Mouse (Mus musculus): Measurements from ENCODE around the gene Spata17.

The Spata17 gene

GRCm38 (mm10) chr1:187216620-187217410 lies 1.6 kb upstream of the Spata17 start:
- Histone ChIP-seq H3K9me3 (ENCODE audit: low read length) (no peaks in the 10 kb centered on the region), H3K36me3 (ENCODE audit: insufficient read depth, low read length) (peaks cover 10% of the 10 kb centered on the region), H3K4me3 (replicated peaks; ENCODE audit: low read length) (no peak overlapping the region), H3K27me3 (ENCODE audit: insufficient read depth, low read length) (no peaks in the 10 kb centered on the region), H3K4me1 (replicated peaks; ENCODE audit: low read depth, low read length) (peaks cover 8% of the 10 kb centered on the region)
- TF ChIP-seq POU5F1 (IDR thresholded peaks at IDR 0.05; ENCODE audit: borderline replicate concordance, low read length) (no peak), NANOG (IDR thresholded peaks at IDR 0.05; ENCODE audit: borderline replicate concordance, low read length) (no peak), CTCF (conservative IDR thresholded peaks at IDR 0.05; ENCODE audit: low read length) (no peak)

GRCm38 (mm10) chr1:187210736-187211135 lies 4.5 kb downstream of the Spata17 start:
- H3K27me3 ChIP-seq (ENCODE audit: insufficient read depth, low read length), result no peaks in the 10 kb centered on the region
- peaks cover 20% of the 10 kb centered on the region for H3K4me1 ChIP-seq (replicated peaks; ENCODE audit: low read depth, low read length)
- TF ChIP-seq NANOG (IDR thresholded peaks at IDR 0.05; ENCODE audit: borderline replicate concordance, low read length), result peak; percentile 40; the same call in 1 of the 2 replicates
- no peak for TF ChIP-seq CTCF (conservative IDR thresholded peaks at IDR 0.05; ENCODE audit: low read length)
- no peaks in the 10 kb centered on the region for H3K9me3 ChIP-seq (ENCODE audit: low read length)
- H3K4me3 ChIP-seq (replicated peaks; ENCODE audit: low read length), result no peak overlapping the region
- no peaks in the 10 kb centered on the region for H3K36me3 ChIP-seq (ENCODE audit: insufficient read depth, low read length)

- Histone ChIP-seq H3K9me3 (ENCODE audit: low read length) (no peaks in the 10 kb centered on the region), H3K4me1 (replicated peaks; ENCODE audit: low read depth, low read length) (peaks cover 17% of the 10 kb centered on the region), H3K4me3 (replicated peaks; ENCODE audit: low read length) (no peak overlapping the region), H3K27me3 (ENCODE audit: insufficient read depth, low read length) (no peaks in the 10 kb centered on the region), H3K36me3 (ENCODE audit: insufficient read depth, low read length) (no peaks in the 10 kb centered on the region)
- TF ChIP-seq CTCF (conservative IDR thresholded peaks at IDR 0.05; ENCODE audit: low read length) (no peak), NANOG (IDR thresholded peaks at IDR 0.05; ENCODE audit: borderline replicate concordance, low read length) (no peak), POU5F1 (IDR thresholded peaks at IDR 0.05; ENCODE audit: borderline replicate concordance, low read length) (no peak)
These were observed 5.8 kb downstream of the Spata17 start for GRCm38 (mm10) chr1:187209496-187209895.

GRCm38 (mm10) chr1:187205506-187205905 lies 9.8 kb downstream of the Spata17 start:
- Histone ChIP-seq H3K36me3 (ENCODE audit: insufficient read depth, low read length) (no peaks in the 10 kb centered on the region), H3K9me3 (ENCODE audit: low read length) (no peaks in the 10 kb centered on the region), H3K27me3 (ENCODE audit: insufficient read depth, low read length) (no peaks in the 10 kb centered on the region), H3K4me1 (replicated peaks; ENCODE audit: low read depth, low read length) (peaks cover 5% of the 10 kb centered on the region), H3K4me3 (replicated peaks; ENCODE audit: low read length) (no peak overlapping the region)
- TF ChIP-seq POU5F1 (IDR thresholded peaks at IDR 0.05; ENCODE audit: borderline replicate concordance, low read length) (no peak), NANOG (IDR thresholded peaks at IDR 0.05; ENCODE audit: borderline replicate concordance, low read length) (no peak), CTCF (conservative IDR thresholded peaks at IDR 0.05; ENCODE audit: low read length) (no peak)

GRCm38 (mm10) chr1:187178546-187178945 lies 36.7 kb downstream of the Spata17 start:
- Histone ChIP-seq H3K4me3 (replicated peaks; ENCODE audit: low read length) (no peak overlapping the region), H3K27me3 (ENCODE audit: insufficient read depth, low read length) (no peaks in the 10 kb centered on the region), H3K4me1 (replicated peaks; ENCODE audit: low read depth, low read length) (peaks cover 15% of the 10 kb centered on the region), H3K9me3 (ENCODE audit: low read length) (no peaks in the 10 kb centered on the region), H3K36me3 (ENCODE audit: insufficient read depth, low read length) (no peaks in the 10 kb centered on the region)
- no peak for TF ChIP-seq NANOG (IDR thresholded peaks at IDR 0.05; ENCODE audit: borderline replicate concordance, low read length)
- TF ChIP-seq CTCF (conservative IDR thresholded peaks at IDR 0.05; ENCODE audit: low read length), result no peak
- TF ChIP-seq POU5F1 (IDR thresholded peaks at IDR 0.05; ENCODE audit: borderline replicate concordance, low read length), result no peak

- Histone ChIP-seq H3K4me3 (replicated peaks; ENCODE audit: low read length) (no peak overlapping the region), H3K4me1 (replicated peaks; ENCODE audit: low read depth, low read length) (peaks cover 15% of the 10 kb centered on the region), H3K36me3 (ENCODE audit: insufficient read depth, low read length) (no peaks in the 10 kb centered on the region), H3K27me3 (ENCODE audit: insufficient read depth, low read length) (no peaks in the 10 kb centered on the region), H3K9me3 (ENCODE audit: low read length) (no peaks in the 10 kb centered on the region)
- TF ChIP-seq NANOG (IDR thresholded peaks at IDR 0.05; ENCODE audit: borderline replicate concordance, low read length) (no peak), POU5F1 (IDR thresholded peaks at IDR 0.05; ENCODE audit: borderline replicate concordance, low read length) (no peak), CTCF (conservative IDR thresholded peaks at IDR 0.05; ENCODE audit: low read length) (no peak)
These were observed 39.3 kb downstream of the Spata17 start for GRCm38 (mm10) chr1:187175991-187176390.

- Histone ChIP-seq H3K36me3 (ENCODE audit: insufficient read depth, low read length) (no peaks in the 10 kb centered on the region), H3K9me3 (ENCODE audit: low read length) (peaks cover 7% of the 10 kb centered on the region), H3K4me1 (replicated peaks; ENCODE audit: low read depth, low read length) (no peaks in the 10 kb centered on the region), H3K4me3 (replicated peaks; ENCODE audit: low read length) (no peak overlapping the region), H3K27me3 (ENCODE audit: insufficient read depth, low read length) (no peaks in the 10 kb centered on the region)
- TF ChIP-seq CTCF (conservative IDR thresholded peaks at IDR 0.05; ENCODE audit: low read length), result no peak
- no peak for TF ChIP-seq NANOG (IDR thresholded peaks at IDR 0.05; ENCODE audit: borderline replicate concordance, low read length)
- TF ChIP-seq POU5F1 (IDR thresholded peaks at IDR 0.05; ENCODE audit: borderline replicate concordance, low read length), result no peak
These were observed 44.9 kb downstream of the Spata17 start for GRCm38 (mm10) chr1:187170361-187170760.

GRCm38 (mm10) chr1:187169646-187170045 lies 45.6 kb downstream of the Spata17 start:
- no peaks in the 10 kb centered on the region for H3K36me3 ChIP-seq (ENCODE audit: insufficient read depth, low read length)
- H3K27me3 ChIP-seq (ENCODE audit: insufficient read depth, low read length), result no peaks in the 10 kb centered on the region
- H3K4me1 ChIP-seq (replicated peaks; ENCODE audit: low read depth, low read length), result no peaks in the 10 kb centered on the region
- TF ChIP-seq CTCF (conservative IDR thresholded peaks at IDR 0.05; ENCODE audit: low read length), result no peak
- TF ChIP-seq POU5F1 (IDR thresholded peaks at IDR 0.05; ENCODE audit: borderline replicate concordance, low read length), result no peak
- TF ChIP-seq NANOG (IDR thresholded peaks at IDR 0.05; ENCODE audit: borderline replicate concordance, low read length), result no peak
- no peak overlapping the region for H3K4me3 ChIP-seq (replicated peaks; ENCODE audit: low read length)
- peaks cover 7% of the 10 kb centered on the region for H3K9me3 ChIP-seq (ENCODE audit: low read length)

- Histone ChIP-seq H3K4me3 (replicated peaks; ENCODE audit: low read length) (no peak overlapping the region), H3K9me3 (ENCODE audit: low read length) (peaks cover 14% of the 10 kb centered on the region)
These were observed 51.7 kb downstream of the Spata17 start for GRCm38 (mm10) chr1:187163571-187163970.

More at GRCm38 (mm10) chr1:187163571-187163970, 51.7 kb downstream of the Spata17 start:
- no peaks in the 10 kb centered on the region for H3K27me3 ChIP-seq (ENCODE audit: insufficient read depth, low read length)
- H3K4me1 ChIP-seq (replicated peaks; ENCODE audit: low read depth, low read length), result peaks cover 9% of the 10 kb centered on the region
- TF ChIP-seq POU5F1 (IDR thresholded peaks at IDR 0.05; ENCODE audit: borderline replicate concordance, low read length), result no peak
- H3K36me3 ChIP-seq (ENCODE audit: insufficient read depth, low read length), result no peaks in the 10 kb centered on the region

Measured in E14TG2a.4 (cell line).